Mouse (Mus musculus): Measurements from ENCODE around the gene Lbp. TPM values are rescaled to one million over a fixed set of nuclear protein-coding genes. Genes with fewer than 3 reads are reported as not detected.

The Lbp gene
- polyA plus RNA-seq, 1 experiment from 2014 or later, result 16.3 TPM

DNA sequence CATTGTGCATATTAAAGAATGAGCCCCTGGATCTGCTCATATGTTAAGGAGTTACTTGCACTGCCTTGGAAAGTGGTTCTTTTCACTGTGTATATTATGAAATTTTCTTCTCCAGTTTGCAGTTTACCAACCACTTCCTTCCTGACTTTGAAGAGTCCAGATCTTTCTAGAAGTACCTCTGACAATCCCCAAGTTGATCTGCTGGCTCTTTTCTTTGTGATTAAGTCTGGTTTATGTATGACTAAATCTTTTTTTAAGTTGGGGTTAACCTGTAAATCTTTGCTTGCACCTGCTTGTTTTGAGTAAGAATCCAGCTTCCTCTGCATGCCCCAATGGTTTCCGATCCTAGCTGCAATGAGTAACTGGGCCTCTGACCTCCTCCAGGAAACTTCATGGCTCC is 6.8 kb downstream of the Lbp start:
- ATAC-seq (ENCODE audit: low read depth), result no peak
- no peak for DNase-seq
- no peak overlapping the region for H3K27ac ChIP-seq
- H3K4me1 ChIP-seq (replicated peaks), result peaks cover 4% of the 10 kb centered on the region; the same call in 1 of the 2 replicates
- WGBS (ENCODE audit: insufficient replicate concordance), result 67% methylated on average over 1 of the region's 1 CpGs
- H3K27me3 ChIP-seq, result no peaks in the 10 kb centered on the region
- no peaks in the 10 kb centered on the region for H3K9me3 ChIP-seq (replicated peaks)
- H3K36me3 ChIP-seq, result no peaks in the 10 kb centered on the region
- no peak overlapping the region for H3K4me3 ChIP-seq (replicated peaks)
- H3K4me2 ChIP-seq, result no peak overlapping the region
- no peak overlapping the region for H3K9ac ChIP-seq

DNA sequence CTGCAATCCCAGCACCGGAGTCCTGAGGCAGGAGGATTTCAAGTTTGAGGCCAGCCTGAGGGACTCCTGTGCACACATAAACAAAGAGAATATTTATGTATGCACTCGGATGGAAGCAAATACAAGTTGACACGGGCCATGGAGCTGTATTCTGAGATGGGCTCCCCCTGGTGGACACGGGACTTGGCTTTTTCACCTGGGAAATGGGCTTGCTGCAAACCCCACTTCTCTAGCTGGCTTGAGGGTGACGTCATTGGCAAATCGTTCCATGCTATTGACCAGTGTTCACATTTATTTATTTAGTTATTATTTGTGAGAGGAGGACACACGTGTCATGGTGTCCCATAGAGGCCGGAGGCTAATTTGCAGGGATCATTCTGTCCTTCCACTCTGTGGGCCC is 10.1 kb downstream of the Lbp start:
- 50% methylated on average over 8 of the region's 8 CpGs for WGBS (ENCODE audit: insufficient replicate concordance)
- Histone ChIP-seq H3K4me2 (no peak overlapping the region), H3K4me3 (replicated peaks) (no peak overlapping the region), H3K4me1 (replicated peaks) (no peaks in the 10 kb centered on the region), H3K27ac (no peak overlapping the region), H3K9ac (no peak overlapping the region), H3K9me3 (replicated peaks) (no peaks in the 10 kb centered on the region), H3K27me3 (no peaks in the 10 kb centered on the region), H3K36me3 (0 out of 2 replicates have a peak, but pooled peaks cover 2% of the 10 kb centered on the region)
- ATAC-seq (ENCODE audit: low read depth), result no peak
- peak; percentile 27 for DNase-seq

DNA sequence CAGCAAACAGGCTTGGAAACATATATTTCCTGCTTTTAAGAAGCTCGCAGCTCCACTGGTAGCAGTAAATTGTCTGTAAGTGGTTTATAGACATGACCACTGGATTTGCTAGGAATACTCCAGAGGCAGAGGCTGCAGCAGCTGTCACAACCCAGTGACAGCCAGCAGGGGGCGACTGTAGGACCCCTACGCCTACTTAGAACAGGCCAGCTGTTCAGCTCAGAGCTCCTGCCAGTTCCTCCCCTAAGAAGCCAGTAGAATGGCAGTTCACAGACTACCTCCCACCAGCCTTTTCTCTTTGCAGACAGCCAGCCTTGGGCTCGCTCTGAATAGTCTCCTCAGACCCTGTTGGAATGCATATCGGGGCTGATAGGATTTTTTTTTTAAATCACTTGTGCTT is 10.7 kb downstream of the Lbp start:
- 29% methylated on average over 5 of the region's 5 CpGs for WGBS (ENCODE audit: insufficient replicate concordance)

DNA sequence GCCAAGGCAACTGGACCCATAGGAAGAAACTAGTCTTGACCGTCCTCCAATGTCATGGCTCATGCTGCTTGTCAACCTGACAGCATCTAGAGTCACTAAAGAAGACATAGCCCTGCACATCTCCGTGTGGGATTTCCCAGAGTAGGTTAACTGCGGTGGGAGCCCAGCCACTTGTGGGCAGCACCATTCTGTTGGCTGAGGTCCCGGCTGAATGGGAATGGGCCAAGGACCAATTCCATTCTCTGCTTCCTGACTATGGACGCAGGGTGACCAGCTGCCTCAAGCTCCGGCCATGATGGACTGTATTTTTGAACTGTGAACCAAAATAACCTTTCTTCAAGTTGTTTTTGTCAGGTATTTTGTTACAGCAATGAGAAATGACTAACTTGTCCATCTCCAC is 15.3 kb downstream of the Lbp start:
- no peaks in the 10 kb centered on the region for H3K27me3 ChIP-seq
- H3K4me2 ChIP-seq, result no peak overlapping the region
- no peak overlapping the region for H3K9ac ChIP-seq
- no peaks in the 10 kb centered on the region for H3K4me1 ChIP-seq (replicated peaks)
- H3K36me3 ChIP-seq, result peaks cover 13% of the 10 kb centered on the region; the same call in 1 of the 2 replicates
- H3K4me3 ChIP-seq (replicated peaks), result no peak overlapping the region
- H3K27ac ChIP-seq, result no peak overlapping the region
- no peak for DNase-seq
- H3K9me3 ChIP-seq (replicated peaks), result no peaks in the 10 kb centered on the region
- no peak for ATAC-seq (ENCODE audit: low read depth)
- 65% methylated on average over 6 of the region's 6 CpGs for WGBS (ENCODE audit: insufficient replicate concordance)

More for the DNA sequence above, 10.7 kb downstream of the Lbp start:
- Histone ChIP-seq H3K4me3 (replicated peaks) (no peak overlapping the region), H3K36me3 (0 out of 2 replicates have a peak, but pooled peaks cover 6% of the 10 kb centered on the region), H3K9ac (no peak overlapping the region), H3K27me3 (no peaks in the 10 kb centered on the region), H3K27ac (no peak overlapping the region), H3K9me3 (replicated peaks) (no peaks in the 10 kb centered on the region), H3K4me2 (no peak overlapping the region), H3K4me1 (replicated peaks) (no peaks in the 10 kb centered on the region)
- ATAC-seq (ENCODE audit: low read depth), result no peak
- DNase-seq, result no peak

DNA sequence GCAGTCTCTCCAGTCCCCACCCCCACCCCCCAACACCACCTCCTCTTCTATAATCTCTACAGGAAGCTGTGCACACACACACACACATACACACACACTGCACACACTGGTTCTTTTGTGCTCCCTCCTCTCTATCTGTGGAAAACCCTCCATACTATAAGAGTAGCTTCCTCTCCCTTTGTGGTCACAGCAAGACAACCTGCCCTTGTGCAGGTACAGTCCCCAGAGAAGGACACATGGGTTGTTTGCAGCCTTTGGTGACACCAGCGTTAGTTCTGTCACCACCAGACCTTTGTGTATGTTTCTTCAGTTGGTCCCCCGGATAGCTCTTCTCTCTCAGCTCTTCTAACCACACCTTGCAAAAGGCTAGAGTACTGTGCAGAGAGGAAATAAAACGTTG is 16.6 kb downstream of the Lbp start:
- DNase-seq (no peak), ATAC-seq (ENCODE audit: low read depth) (no peak)
- Histone ChIP-seq H3K27me3 (no peaks in the 10 kb centered on the region), H3K4me1 (replicated peaks) (no peaks in the 10 kb centered on the region), H3K4me2 (no peak overlapping the region), H3K4me3 (replicated peaks) (no peak overlapping the region), H3K9me3 (replicated peaks) (no peaks in the 10 kb centered on the region), H3K27ac (no peak overlapping the region), H3K9ac (no peak overlapping the region), H3K36me3 (peaks cover 13% of the 10 kb centered on the region; the same call in 1 of the 2 replicates)
- WGBS (ENCODE audit: insufficient replicate concordance), result 44% methylated on average over 3 of the region's 3 CpGs

DNA sequence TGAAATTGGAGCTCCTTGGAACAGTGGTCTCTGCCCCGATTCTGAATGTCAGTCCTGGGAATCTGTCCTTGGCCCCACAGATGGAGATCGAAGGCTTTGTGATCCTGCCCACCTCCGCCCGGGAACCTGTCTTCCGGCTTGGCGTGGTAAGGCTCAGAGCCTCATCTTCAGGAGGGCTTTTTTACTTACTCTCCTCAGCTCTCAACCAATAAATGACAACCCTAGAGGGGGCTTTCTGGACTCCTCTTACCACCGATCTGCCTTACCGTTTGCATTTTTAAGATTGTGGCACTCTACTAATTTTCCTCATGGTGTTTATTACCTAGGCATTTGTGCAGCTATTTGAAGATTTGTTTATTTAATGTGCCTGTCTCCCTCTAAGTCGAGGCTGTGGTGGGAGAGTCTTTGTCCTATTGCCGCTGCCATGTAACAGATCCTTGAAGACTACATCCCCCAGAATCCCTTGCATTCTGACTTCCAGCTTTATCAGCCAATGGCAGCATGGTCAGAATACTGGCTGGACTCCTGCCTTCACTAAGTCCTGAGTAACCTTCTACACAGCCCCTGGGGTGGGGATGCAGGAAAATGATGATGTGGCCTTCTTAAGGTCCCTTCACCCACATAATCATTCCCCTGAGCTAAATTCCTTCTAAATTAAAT is 18.4 kb downstream of the Lbp start:
- 60% methylated on average over 10 of the region's 10 CpGs for WGBS (ENCODE audit: insufficient replicate concordance)
- Histone ChIP-seq H3K27me3 (no peaks in the 10 kb centered on the region), H3K4me1 (replicated peaks) (no peaks in the 10 kb centered on the region), H3K4me3 (replicated peaks) (no peak overlapping the region), H3K4me2 (no peak overlapping the region), H3K9ac (no peak overlapping the region), H3K9me3 (replicated peaks) (no peaks in the 10 kb centered on the region), H3K36me3 (peaks cover 13% of the 10 kb centered on the region; the same call in 1 of the 2 replicates), H3K27ac (no peak overlapping the region)
- ATAC-seq (ENCODE audit: low read depth) (no peak), DNase-seq (no peak)

DNA sequence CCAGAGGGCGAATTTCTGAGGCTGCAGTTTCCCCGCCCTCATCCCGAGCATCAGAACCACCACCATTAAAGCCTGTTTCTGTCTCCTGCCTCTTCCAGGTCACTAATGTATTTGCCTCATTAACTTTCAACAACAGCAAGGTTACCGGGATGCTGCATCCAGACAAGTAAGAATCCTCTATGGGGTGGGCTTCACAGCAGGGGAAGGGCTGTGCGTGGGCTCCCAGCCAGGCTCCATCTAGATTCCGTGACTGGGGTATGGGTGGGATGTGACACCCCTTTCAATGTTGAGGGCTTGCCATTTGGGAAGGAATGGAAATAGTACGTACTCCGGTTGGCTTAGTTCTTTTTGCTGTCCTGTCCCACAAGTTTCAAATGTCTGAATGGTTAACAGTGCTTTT is 19.3 kb downstream of the Lbp start:
- WGBS (ENCODE audit: insufficient replicate concordance), result 66% methylated on average over 8 of the region's 8 CpGs

DNA sequence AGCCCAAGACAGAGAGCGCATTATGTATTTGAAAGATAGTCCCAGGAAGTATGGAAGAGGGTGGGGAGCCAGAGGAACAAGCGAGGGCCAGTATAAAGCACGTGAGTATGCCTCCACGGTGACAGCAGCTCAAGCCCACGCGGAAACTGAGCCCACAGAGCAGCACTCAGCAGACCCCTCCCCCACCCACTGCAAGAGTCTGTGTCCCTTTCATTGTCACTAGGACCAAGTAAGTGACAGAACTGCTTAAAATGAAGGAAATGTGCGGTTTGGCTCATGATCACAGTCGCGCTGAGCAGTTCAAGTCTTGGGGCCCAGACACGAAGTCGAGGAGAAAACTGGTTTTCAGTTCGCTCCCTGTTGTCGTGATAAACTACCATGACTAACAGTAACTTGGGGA is 28.1 kb downstream of the Lbp start:
- no peak overlapping the region for H3K4me2 ChIP-seq
- ATAC-seq (ENCODE audit: low read depth) (no peak), DNase-seq (no peak)
- 72% methylated on average over 13 of the region's 13 CpGs for WGBS (ENCODE audit: insufficient replicate concordance)
- no peaks in the 10 kb centered on the region for H3K9me3 ChIP-seq (replicated peaks)
- no peak overlapping the region for H3K4me3 ChIP-seq (replicated peaks)
- H3K4me1 ChIP-seq (replicated peaks), result no peaks in the 10 kb centered on the region
- no peaks in the 10 kb centered on the region for H3K36me3 ChIP-seq
- H3K27ac ChIP-seq, result no peak overlapping the region
- H3K27me3 ChIP-seq, result no peaks in the 10 kb centered on the region
- H3K9ac ChIP-seq, result no peak overlapping the region

More for the DNA sequence above, 19.3 kb downstream of the Lbp start:
- Histone ChIP-seq H3K9me3 (replicated peaks) (no peaks in the 10 kb centered on the region), H3K36me3 (peaks cover 13% of the 10 kb centered on the region; the same call in 1 of the 2 replicates), H3K9ac (no peak overlapping the region), H3K4me2 (no peak overlapping the region), H3K4me3 (replicated peaks) (no peak overlapping the region), H3K27ac (no peak overlapping the region), H3K4me1 (replicated peaks) (no peaks in the 10 kb centered on the region), H3K27me3 (no peaks in the 10 kb centered on the region)
- no peak for ATAC-seq (ENCODE audit: low read depth)
- DNase-seq, result no peak

DNA sequence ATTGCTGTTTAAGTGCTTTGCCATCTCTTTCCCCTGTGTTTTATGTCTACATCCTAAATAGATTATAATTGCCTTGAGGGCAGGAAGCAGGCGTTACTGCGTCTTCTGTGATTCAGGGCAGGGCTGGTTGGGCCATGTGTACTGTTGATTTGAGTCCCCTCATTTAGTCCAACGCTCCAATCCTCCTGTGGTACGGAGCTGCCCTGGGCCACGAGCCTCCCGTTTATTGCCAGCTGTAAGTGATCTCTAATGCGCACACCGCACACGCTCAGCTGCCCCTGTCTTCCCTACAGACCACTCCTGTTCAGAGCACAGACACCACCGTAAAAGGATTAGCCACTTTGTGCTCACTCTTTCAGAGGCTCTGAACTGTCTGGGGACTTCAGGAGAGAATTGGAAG is 31.4 kb downstream of the Lbp start:
- no peak overlapping the region for H3K4me2 ChIP-seq
- H3K9ac ChIP-seq, result no peak overlapping the region
- no peaks in the 10 kb centered on the region for H3K9me3 ChIP-seq (replicated peaks)
- H3K4me3 ChIP-seq (replicated peaks), result no peak overlapping the region
- H3K27ac ChIP-seq, result no peak overlapping the region
- 76% methylated on average over 10 of the region's 10 CpGs for WGBS (ENCODE audit: insufficient replicate concordance)
- H3K27me3 ChIP-seq, result no peaks in the 10 kb centered on the region
- no peak for ATAC-seq (ENCODE audit: low read depth)
- H3K36me3 ChIP-seq, result no peaks in the 10 kb centered on the region
- H3K4me1 ChIP-seq (replicated peaks), result no peaks in the 10 kb centered on the region
- no peak for DNase-seq

DNA sequence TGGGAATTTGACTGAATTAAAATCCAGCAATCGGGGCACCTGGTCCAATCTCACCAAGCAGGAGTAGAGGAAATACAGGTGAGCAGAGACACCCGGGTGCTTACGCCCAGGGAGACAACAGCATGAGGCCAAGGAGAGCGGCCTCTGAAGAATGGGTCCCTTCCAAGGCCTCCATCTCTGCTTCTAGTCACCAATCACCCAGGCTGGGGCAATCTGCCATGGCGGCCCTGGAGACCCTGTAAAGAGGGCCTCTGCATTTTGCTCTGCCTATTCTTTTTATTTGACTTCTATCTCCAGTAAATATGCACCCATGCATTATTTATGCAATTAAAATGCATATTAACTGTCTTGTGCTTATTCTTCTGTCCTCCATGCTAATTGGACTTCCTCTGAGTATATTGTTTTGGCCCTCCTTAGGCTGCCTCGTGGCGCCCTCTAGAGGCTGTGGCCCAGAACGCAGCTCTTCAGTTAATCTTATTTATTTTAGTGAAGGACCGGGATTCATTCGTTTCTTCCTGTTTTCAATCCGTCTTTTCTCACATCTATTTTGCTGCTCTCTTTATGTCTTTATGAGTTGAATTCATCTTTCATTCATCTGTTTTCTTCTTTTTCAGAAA is 33.8 kb downstream of the Lbp start:
- DNase-seq (no peak), ATAC-seq (ENCODE audit: low read depth) (no peak)
- Histone ChIP-seq H3K4me2 (no peak overlapping the region), H3K9me3 (replicated peaks) (no peaks in the 10 kb centered on the region), H3K4me3 (replicated peaks) (no peak overlapping the region), H3K9ac (no peak overlapping the region), H3K27me3 (no peaks in the 10 kb centered on the region), H3K36me3 (no peaks in the 10 kb centered on the region), H3K4me1 (replicated peaks) (no peaks in the 10 kb centered on the region), H3K27ac (no peak overlapping the region)
- WGBS (ENCODE audit: insufficient replicate concordance), result 31% methylated on average over 11 of the region's 11 CpGs

DNA sequence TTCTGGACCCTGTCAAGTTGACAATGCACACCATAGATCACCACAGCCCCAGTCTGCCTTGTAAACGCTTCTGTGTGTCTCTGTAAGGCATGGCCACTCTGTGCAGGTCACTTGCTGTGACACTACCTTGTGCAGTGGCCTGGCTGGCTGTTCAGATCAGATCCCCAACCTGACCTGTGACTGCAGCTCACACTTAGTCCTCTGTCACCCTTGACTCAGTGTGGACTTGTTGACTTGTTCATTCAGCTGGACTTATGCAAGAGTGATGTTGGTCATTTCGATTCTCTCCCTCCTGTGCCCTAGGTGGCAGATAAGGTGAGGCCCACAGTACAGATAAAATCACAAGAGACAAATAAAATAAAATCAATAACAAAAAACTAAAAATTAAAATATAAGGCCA is 35.0 kb downstream of the Lbp start:
- H3K4me3 ChIP-seq (replicated peaks), result no peak overlapping the region
- no peaks in the 10 kb centered on the region for H3K4me1 ChIP-seq (replicated peaks)
- H3K27ac ChIP-seq, result no peak overlapping the region
- no peaks in the 10 kb centered on the region for H3K9me3 ChIP-seq (replicated peaks)
- 0 out of 2 replicates have a peak, but pooled peaks have one; percentile 26 for ATAC-seq (ENCODE audit: low read depth)
- DNase-seq, result no peak
- 55% methylated on average over 2 of the region's 2 CpGs for WGBS (ENCODE audit: insufficient replicate concordance)
- H3K4me2 ChIP-seq, result no peak overlapping the region
- no peak overlapping the region for H3K9ac ChIP-seq
- no peaks in the 10 kb centered on the region for H3K36me3 ChIP-seq
- H3K27me3 ChIP-seq, result no peaks in the 10 kb centered on the region

DNA sequence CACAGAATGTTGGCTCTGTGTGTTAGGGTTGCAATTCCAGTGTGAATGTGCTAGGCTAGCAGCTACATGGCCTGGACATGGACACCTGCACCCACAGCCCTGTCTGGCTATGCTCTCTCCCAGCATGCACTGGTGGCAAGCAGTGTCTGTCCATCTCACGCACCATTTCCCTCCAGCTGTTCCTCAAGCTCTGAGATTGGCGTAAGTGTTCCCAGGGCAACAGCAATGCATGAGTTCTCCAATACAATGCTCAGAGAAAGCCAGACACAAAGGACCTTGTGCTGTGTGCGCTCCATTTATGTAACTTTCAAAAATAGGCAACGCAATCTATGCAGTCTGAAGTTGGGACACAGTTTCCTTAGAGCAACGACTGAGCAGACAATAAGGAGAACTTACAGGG is 37.2 kb downstream of the Lbp start:
- no peak overlapping the region for H3K4me3 ChIP-seq (replicated peaks)
- 67% methylated on average over 5 of the region's 5 CpGs for WGBS (ENCODE audit: insufficient replicate concordance)
- H3K27me3 ChIP-seq, result no peaks in the 10 kb centered on the region
- H3K36me3 ChIP-seq, result no peaks in the 10 kb centered on the region
- H3K27ac ChIP-seq, result no peak overlapping the region
- no peak for DNase-seq
- no peak overlapping the region for H3K4me2 ChIP-seq
- no peaks in the 10 kb centered on the region for H3K4me1 ChIP-seq (replicated peaks)
- no peak overlapping the region for H3K9ac ChIP-seq
- H3K9me3 ChIP-seq (replicated peaks), result no peaks in the 10 kb centered on the region
- ATAC-seq (ENCODE audit: low read depth), result no peak

Measured in liver, embryonic 13.5 days (tissue).